Comparison of ENCODE assay signal across 7 mouse cellular contexts in the genomic region with DNA sequence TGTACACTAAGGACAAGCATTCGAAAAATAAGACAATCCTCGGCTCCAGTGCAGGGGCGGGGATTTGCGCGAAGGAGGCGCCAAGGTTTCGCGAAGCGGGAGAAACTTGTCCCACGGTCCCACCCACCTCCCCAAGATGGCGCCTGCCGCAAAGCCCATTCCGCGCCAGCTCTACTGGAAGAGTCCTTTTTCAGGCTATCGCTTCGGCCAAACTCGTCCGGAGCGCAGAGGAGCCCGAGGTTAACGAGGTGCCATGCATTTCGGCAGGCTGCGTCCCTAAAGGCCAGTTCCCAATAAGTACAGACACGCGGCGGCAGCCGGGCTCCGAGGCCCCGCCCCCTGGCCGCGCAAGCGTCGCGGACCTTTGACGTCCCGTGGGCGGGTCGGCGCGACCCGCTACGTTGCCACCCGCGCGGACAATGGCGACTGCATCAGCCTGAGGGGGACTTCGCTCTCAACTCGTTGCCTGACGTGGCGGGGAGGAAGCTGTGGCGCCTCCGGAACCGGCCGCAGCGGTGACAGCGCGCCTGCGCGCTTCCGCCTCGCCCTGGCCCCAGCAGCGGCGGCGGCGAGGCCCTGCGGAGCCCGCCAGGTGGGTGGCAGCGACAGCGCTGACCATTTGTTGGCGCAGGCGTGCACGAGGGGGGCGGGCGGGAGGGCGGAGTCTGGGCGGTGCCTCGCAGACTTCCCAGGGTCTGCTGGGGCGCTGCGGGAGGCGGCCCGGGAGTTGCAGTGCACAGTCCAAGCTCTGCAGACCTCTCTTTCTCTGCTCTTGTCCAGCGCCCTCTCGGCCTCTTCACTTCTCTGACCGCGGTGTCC. TPM values are rescaled to one million over a fixed set of nuclear protein-coding genes. Genes with fewer than 3 reads are reported as not detected.
A peak's percentile ranks its signal among the peaks of the same experiment; 100 is the strongest.
DNase-seq lines count a peak whose midpoint lies in the region; ATAC-seq and TF ChIP-seq lines count a peak whose summit lies in the region.

A gene (plus strand): TSS at position 410 of the 819 bp plus-strand sequence.

- WGBS in embryonic facial prominence, embryonic 10.5 days = 18% methylated on average over 84 of the region's 85 CpGs
- 12% methylated on average over 72 of the region's 85 CpGs for WGBS in intestine, postnatal 0 days
- 14% methylated on average over 69 of the region's 85 CpGs for WGBS in limb, embryonic 10.5 days
- WGBS in midbrain, embryonic 13.5 days = 13% methylated on average over 82 of the region's 85 CpGs

- TF ChIP-seq CTCF in intestine, postnatal 0 days (IDR thresholded peaks at IDR 0.05; ENCODE audit: low read depth) = no peak; the same call in 1 of the 2 replicates

- peaks cover 23% of the 10 kb centered on the region for H3K36me3 ChIP-seq in embryonic facial prominence, embryonic 10.5 days (replicated peaks)
- H3K36me3 ChIP-seq in intestine, postnatal 0 days (ENCODE audit: control insufficient read depth, insufficient read depth) = no peaks in the 10 kb centered on the region
- peaks cover 21% of the 10 kb centered on the region for H3K36me3 ChIP-seq in limb, embryonic 10.5 days
- peaks cover 6% of the 10 kb centered on the region; the same call in 1 of the 2 replicates for H3K36me3 ChIP-seq in midbrain, embryonic 13.5 days

- H3K27me3 ChIP-seq in embryonic facial prominence, embryonic 10.5 days (replicated peaks; ENCODE audit: low read depth, poor library complexity, severe bottlenecking) = no peaks in the 10 kb centered on the region
- no peaks in the 10 kb centered on the region for H3K27me3 ChIP-seq in intestine, postnatal 0 days (replicated peaks; ENCODE audit: control insufficient read depth, insufficient read depth, low read length)
- no peaks in the 10 kb centered on the region for H3K27me3 ChIP-seq in limb, embryonic 10.5 days (ENCODE audit: low read depth, poor library complexity, severe bottlenecking)
- no peaks in the 10 kb centered on the region for H3K27me3 ChIP-seq in midbrain, embryonic 13.5 days

- DNase-seq in adrenal gland, postnatal 10 days = peak; percentile 82
- DNase-seq in embryonic facial prominence, embryonic 10.5 days (ENCODE audit: low spot score) = peak; percentile 84
- no peak for DNase-seq in gonadal fat pad, adult 2 months (ENCODE audit: low read depth)
- DNase-seq in limb, embryonic 10.5 days (ENCODE audit: low spot score) = peak; percentile 81
- peak; percentile 80 for DNase-seq in spleen, adult 12 weeks (ENCODE audit: low spot score)

- peak; percentile 98 for ATAC-seq in intestine, postnatal 0 days
- ATAC-seq in midbrain, embryonic 13.5 days = peak; percentile 98

- no peaks in the 10 kb centered on the region; the same call in 1 of the 2 replicates for H3K9me3 ChIP-seq in embryonic facial prominence, embryonic 10.5 days
- H3K9me3 ChIP-seq in intestine, postnatal 0 days (ENCODE audit: control insufficient read depth) = no peaks in the 10 kb centered on the region
- H3K9me3 ChIP-seq in limb, embryonic 10.5 days (replicated peaks) = no peaks in the 10 kb centered on the region
- no peaks in the 10 kb centered on the region for H3K9me3 ChIP-seq in midbrain, embryonic 13.5 days

- H3K27ac ChIP-seq in embryonic facial prominence, embryonic 10.5 days (replicated peaks) = peak within 1 kb of the TSS; percentile 94
- peak within 1 kb of the TSS; percentile 92 for H3K27ac ChIP-seq in intestine, postnatal 0 days (ENCODE audit: low read depth, low read length)
- peak within 1 kb of the TSS; percentile 93 for H3K27ac ChIP-seq in limb, embryonic 10.5 days
- H3K27ac ChIP-seq in midbrain, embryonic 13.5 days = peak within 1 kb of the TSS; percentile 95

- no peaks in the 10 kb centered on the region for H3K4me1 ChIP-seq in embryonic facial prominence, embryonic 10.5 days
- H3K4me1 ChIP-seq in intestine, postnatal 0 days (replicated peaks; ENCODE audit: control insufficient read depth, insufficient read depth, low read length) = no peaks in the 10 kb centered on the region
- H3K4me1 ChIP-seq in limb, embryonic 10.5 days = no peaks in the 10 kb centered on the region
- H3K4me1 ChIP-seq in midbrain, embryonic 13.5 days (replicated peaks) = no peaks in the 10 kb centered on the region; the same call in 1 of the 2 replicates

- H3K4me2 ChIP-seq in intestine, postnatal 0 days (replicated peaks; ENCODE audit: low read depth) = peak within 1 kb of the TSS; percentile 62
- H3K4me2 ChIP-seq in midbrain, embryonic 13.5 days (replicated peaks) = peak within 1 kb of the TSS; percentile 62

- H3K9ac ChIP-seq in intestine, postnatal 0 days (ENCODE audit: low read depth, low read length) = peak within 1 kb of the TSS; percentile 55
- H3K9ac ChIP-seq in midbrain, embryonic 13.5 days (replicated peaks) = peak within 1 kb of the TSS; percentile 66

- H3K4me3 ChIP-seq in embryonic facial prominence, embryonic 10.5 days = peak within 1 kb of the TSS; percentile 67
- peak within 1 kb of the TSS; percentile 58 for H3K4me3 ChIP-seq in intestine, postnatal 0 days (ENCODE audit: low read depth, low read length)
- H3K4me3 ChIP-seq in limb, embryonic 10.5 days = peak within 1 kb of the TSS; percentile 58
- peak within 1 kb of the TSS; percentile 53 for H3K4me3 ChIP-seq in midbrain, embryonic 13.5 days (replicated peaks)

RNA-seq across cellular contexts. Expression of the gene that starts here (rescaled TPM):
- 10 to 100 TPM; 37.2 to 43.7 TPM for total RNA-seq in adrenal gland, postnatal 10 days (2021)
- 73.5 and 77.7 TPM in 2 replicates for polyA plus RNA-seq in embryonic facial prominence, embryonic 10.5 days (2016; fragmentation: Nextera tagmentation; extraction: Ambion mirVana)
- polyA plus RNA-seq in gonadal fat pad, adult 2 months (2012; rRNA removed) = 21.9 and 27.2 TPM in 2 replicates
- polyA plus RNA-seq in intestine, postnatal 0 days (2015; fragmentation: Nextera tagmentation; extraction: Ambion mirVana) = 32.9 and 35.6 TPM in 2 replicates
- polyA plus RNA-seq in limb, embryonic 10.5 days (2016; fragmentation: Nextera tagmentation; extraction: Ambion mirVana) = 65.1 and 79.3 TPM in 2 replicates
- polyA plus RNA-seq in midbrain, embryonic 13.5 days (2015; fragmentation: Nextera tagmentation; extraction: Ambion mirVana) = 96.2 and 105 TPM in 2 replicates
